Mouse (Mus musculus) stomach, embryonic 14.5 days (tissue): ENCODE measurements at regions not wholly inside any gene's neighbourhood (a gene's known extent, or its start where the extent isn't known, plus 50 kb on each side); places are given as distances from the start of the nearest gene placed in this dataset.

Source experiments
- ATAC-seq: fragments of 200-750 bp; cut with Nextera tagmentation; 2 replicates; pipeline ENCODE4 v1.8.0; 2017; ENCODE audit warnings: low read depth, moderate TSS enrichment; ENCODE audit not compliant: insufficient number of reproducible peaks, insufficient read depth, low FRiP score
- H3K27ac ChIP-seq: fragments of 300-500 bp; sonication (generic); 2 replicates; pipeline ENCODE4 v1.5.1; 2014; ENCODE audit warnings: mild to moderate bottlenecking, low read length, moderate library complexity, mixed read lengths
- H3K27me3 ChIP-seq: fragments of 300-500 bp; sonication (generic); 2 replicates; pipeline ENCODE4 v1.6.1; 2014; ENCODE audit warnings: low read length, control low read depth, mixed read lengths; ENCODE audit not compliant: control insufficient read depth, insufficient read depth
- H3K36me3 ChIP-seq: fragments of 300-500 bp; sonication (generic); 2 replicates; pipeline ENCODE4 v1.6.1; 2014; ENCODE audit warnings: mild to moderate bottlenecking, control low read depth, low read length, moderate library complexity, mixed read lengths; ENCODE audit not compliant: control insufficient read depth, insufficient read depth
- H3K4me1 ChIP-seq: fragments of 300-500 bp; sonication (generic); 2 replicates; pipeline ENCODE4 v1.6.1; 2014; ENCODE audit warnings: low read length, control low read depth, mixed read lengths; ENCODE audit not compliant: control insufficient read depth, insufficient read depth
- H3K4me2 ChIP-seq: fragments of 300-500 bp; sonication (generic); replicated peaks from 2 replicates; pipeline ENCODE4 v1.6.1; 2014; ENCODE audit warnings: low read depth, low read length, control low read depth
- H3K4me3 ChIP-seq: fragments of 300-500 bp; sonication (generic); 2 replicates; pipeline ENCODE4 v1.5.1; 2014; ENCODE audit warnings: low read depth, low read length, control low read depth
- H3K9ac ChIP-seq: fragments of 300-500 bp; sonication (generic); replicated peaks from 2 replicates; pipeline ENCODE4 v1.6.1; 2014; ENCODE audit warnings: low read depth, mild to moderate bottlenecking, control low read depth, low read length, moderate library complexity, mixed read lengths
- H3K9me3 ChIP-seq: fragments of 300-500 bp; sonication (generic); 2 replicates; pipeline ENCODE4 v1.6.1; 2016; ENCODE audit warnings: low read depth, low read length, control low read depth; ENCODE audit not compliant: control insufficient read depth
- WGBS: fragments of 180-500 bp; shearing (Covaris S2); extraction: QIAGEN DNeasy Blood & Tissue Kit; methylation state at CpG from one replicate; pipeline ENCODE4 v1.1.7; 2014; 5-methylcytosine and 5-hydroxymethylcytosine counted together

DNA sequence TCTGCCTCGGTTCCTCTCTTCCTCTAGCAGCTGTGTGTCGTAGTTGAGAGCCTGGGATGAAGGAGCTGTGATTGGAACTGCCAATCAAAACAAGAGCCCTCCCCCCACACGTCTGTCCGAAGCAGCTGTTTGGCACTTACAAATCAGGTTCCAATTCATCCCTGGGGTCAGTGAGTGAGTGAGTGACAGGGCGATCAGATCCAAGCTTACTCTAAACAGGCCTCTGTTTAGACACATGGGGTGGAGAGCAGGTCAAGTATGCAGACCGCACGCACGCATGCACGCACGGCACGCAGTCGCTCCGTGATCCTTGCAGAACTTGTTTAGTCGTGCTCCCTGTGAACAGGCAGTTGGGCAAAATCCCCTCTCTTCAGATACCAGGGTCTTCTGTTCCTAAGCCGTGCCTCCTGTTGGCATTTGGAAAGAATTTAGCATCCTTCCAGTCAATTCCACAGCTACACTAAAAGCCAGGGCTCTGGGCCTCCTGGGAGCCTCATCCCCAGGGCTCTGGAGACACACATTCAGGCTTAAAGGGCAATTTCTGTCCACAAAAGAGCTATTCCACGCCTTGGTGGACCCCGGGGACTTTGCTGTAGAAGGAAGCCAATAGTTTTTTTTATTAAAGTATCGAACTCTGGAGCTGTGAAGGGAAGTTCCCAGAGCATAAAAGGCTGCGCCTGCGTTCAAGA, 52.2 kb upstream of the Kcng1 start:
- no peak for ATAC-seq
- H3K9ac ChIP-seq = no peak overlapping the region
- WGBS = 31% methylated on average over 20 of the region's 20 CpGs
- peak overlapping the region; percentile 7; the same call in 1 of the 2 replicates for H3K4me2 ChIP-seq
- H3K9me3 ChIP-seq = no peaks in the 10 kb centered on the region
- H3K4me1 ChIP-seq = peaks cover 16% of the 10 kb centered on the region
- H3K4me3 ChIP-seq = no peak overlapping the region
- no peaks in the 10 kb centered on the region for H3K27me3 ChIP-seq
- H3K27ac ChIP-seq = no peak overlapping the region
- H3K36me3 ChIP-seq = no peaks in the 10 kb centered on the region

DNA sequence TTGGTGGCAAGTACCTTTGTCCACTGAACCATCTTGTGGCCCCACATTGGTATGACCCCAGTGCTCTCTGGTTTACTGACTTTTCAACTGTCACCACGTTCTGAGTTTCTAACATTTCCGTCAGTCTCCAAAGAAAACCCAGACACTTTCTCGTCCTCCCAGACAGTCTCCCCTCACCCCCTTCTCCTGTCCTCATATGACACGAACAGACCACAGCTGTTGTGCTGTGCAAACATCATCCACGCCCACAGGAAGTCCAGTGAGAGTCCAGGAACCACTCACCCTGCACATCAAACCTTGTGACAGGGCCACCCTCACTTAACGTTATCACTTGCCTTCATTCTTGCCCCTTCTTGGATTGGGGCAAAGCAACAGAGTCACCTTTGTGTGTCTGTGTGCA, 51.4 kb upstream of the Kcng1 start:
- no peak overlapping the region for H3K4me2 ChIP-seq
- H3K4me1 ChIP-seq = peaks cover 16% of the 10 kb centered on the region
- no peak for ATAC-seq
- WGBS = 26% methylated on average over 6 of the region's 6 CpGs
- H3K36me3 ChIP-seq = no peaks in the 10 kb centered on the region
- H3K27ac ChIP-seq = no peak overlapping the region
- no peak overlapping the region for H3K9ac ChIP-seq
- no peaks in the 10 kb centered on the region for H3K9me3 ChIP-seq
- no peaks in the 10 kb centered on the region for H3K27me3 ChIP-seq
- H3K4me3 ChIP-seq = no peak overlapping the region
